Mouse (Mus musculus): ENCODE results near the gene Sall4.

DNA sequence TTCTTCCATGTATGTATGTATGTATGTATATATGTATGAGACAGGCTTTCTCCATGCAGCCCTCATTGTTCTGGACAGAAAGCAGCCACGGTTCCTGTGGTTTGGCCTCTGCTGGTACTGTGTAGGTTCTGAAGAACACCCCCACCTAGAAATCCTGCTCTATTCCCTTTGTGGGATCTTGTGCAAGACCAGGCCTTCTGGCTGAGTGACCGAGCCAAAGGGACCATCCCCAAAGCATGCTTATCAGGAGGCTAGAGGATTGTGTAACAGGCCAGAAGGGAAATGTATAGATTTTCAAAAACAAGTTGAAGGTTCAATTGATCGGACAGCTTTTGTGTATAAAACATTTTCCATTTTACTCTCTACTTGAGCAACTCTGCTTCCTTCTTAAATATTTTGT lies 8.5 kb upstream of the Sall4 start:
- no peak for TF ChIP-seq GATA1 (IDR thresholded peaks at IDR 0.05; ENCODE audit: borderline replicate concordance, low read length)
- TF ChIP-seq FLI1 (IDR thresholded peaks at IDR 0.05; ENCODE audit: low read length) = no peak

Data from megakaryocyte, embryonic 14.5 days (primary cell).